Mouse (Mus musculus) layer of hippocampus, postnatal 25 days (tissue): Measurements from ENCODE around the gene Gm17409. TPM values are rescaled to one million over a fixed set of nuclear protein-coding genes. Genes with fewer than 3 reads are reported as not detected.

Experiments used
- DNase-seq, 2 experiments: peaks; one replicate each; pipeline ENCODE4 v3.0.0; 2022; ENCODE audit warnings: mixed read lengths in 2 of 2, low spot score in 1 of 2; ENCODE audit errors: extremely low spot score in 1 of 2
- total RNA-seq, 2 experiments: library from RNA; stranded (reverse); gene quantifications; 2 replicates each; pipeline ENCODE4 v1.2.3; 2021

The Gm17409 gene
- total RNA-seq: not detected

DNA sequence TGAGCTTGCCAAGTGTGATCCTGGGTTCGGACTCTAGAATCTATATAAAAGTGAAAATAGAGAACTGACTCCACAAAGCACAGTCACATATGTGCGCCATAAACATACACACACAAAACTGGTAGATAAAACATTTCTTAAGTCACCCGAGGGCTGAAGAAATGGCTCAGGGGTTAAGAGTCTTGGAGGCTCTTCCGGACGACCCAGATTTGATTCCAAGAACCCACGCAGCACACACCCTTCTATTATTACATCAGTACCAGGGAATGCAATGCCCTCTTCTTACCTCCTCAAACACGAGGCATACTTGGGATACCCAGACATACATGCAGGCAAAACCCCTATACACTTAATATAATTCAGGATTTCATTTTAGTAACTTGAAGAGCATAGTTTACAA lies at the start of gene Gm17409:
Gene Gm17409 (plus strand): TSS at position 301 of the 400 bp plus-strand sequence.
- no peak for DNase-seq

DNA sequence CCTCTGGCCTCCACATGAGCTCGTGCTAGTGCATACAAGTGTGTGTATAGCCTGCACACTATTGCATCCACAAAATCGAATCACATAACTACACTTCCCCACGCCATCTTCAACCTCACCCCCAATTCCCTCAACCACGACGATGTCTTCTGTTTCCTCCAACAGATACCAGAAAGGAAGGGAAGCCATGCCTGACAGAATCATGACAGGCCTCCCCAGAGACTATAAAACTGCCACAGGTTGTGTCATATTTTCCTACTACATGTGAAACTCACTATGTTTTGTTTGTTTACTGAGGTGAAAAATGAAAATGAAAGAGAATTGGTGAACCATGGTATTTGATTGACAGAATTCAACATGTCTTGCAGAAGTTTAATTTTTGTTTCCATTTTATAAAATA lies 46.6 kb upstream of the Gm17409 start:
- no peak for DNase-seq

DNA sequence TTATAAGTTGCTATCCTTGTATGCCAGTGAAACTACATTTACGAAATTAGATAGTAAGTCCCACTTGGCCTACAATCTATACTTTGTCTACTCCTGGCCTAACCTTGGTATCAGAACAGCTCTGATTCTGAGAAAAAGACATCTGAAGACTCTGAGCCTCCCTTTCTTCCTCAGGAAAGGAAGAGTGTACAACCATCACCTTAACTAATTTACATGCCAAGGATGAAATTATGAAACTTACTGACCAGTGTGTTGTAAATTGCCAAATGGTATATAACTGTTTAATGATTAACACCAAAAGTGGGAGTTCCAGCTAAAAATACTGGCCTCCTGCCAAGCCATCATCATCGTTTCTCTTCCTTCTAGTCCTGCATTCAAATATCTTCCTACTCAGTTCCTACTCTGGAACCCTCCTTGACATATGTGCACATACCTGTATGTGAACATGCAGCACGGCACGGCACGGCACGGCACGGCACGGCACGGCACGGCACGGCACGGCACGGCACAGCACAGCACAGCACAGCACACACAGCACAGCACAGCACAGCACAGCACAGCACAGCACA lies 44.4 kb upstream of the Gm17409 start:
- no peak for DNase-seq

DNA sequence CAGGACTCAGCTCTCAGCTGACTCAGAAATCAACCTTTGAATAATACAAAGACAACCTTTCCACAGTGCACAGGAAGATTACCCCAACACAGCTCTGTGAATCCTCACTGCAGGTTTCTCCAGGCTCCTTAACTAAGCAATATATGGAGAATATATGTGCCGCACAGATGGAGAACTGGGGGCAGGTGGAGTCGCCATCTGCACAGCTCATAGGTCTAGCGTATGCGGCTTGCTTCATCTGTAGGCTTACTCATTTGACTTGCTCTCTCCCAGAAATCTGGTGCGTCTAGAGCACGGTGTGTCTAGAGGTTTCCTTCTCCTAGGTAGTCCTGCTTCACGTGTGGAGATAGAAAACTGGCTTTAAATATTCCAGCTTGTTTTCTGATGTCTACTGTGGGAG lies 37.7 kb upstream of the Gm17409 start:
- DNase-seq: peak in 1 of 2 experiments; percentile 33

DNA sequence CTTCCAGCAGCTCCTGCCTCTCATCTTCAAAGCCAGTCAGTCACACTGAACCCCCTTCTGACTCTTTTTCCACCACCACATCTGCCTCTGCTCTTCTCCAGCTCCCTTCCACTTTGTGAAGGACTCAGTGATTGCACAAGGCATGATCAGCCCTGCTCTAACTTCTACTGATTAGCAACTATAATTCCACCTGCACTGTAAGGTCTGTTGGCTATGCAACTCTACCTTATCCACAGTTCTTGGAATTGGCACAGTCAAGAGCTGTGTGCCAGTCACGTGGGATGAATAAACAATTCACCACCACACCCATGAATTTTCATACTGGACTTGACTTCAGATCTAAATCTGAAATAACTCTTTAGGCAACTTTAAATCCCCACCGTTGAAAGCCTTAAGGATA lies 36.6 kb upstream of the Gm17409 start:
- DNase-seq: no peak

DNA sequence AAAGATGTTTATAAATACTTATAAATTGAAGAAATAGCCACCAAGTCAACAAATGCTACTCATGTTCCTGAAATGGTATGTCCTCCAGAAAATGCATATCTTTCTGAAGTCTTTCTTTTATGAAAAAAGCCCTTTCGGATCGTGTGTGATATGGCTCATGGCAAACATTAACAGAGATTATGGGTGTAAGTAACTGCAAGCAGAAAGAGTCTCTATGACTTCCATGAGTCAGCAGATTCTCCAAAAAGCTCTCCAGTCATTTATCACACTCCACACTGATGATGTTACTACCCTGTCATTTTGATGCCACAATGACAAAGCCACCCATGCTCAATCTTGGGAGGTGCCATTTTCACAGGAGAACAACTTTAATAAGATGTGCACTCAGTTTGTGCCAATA lies 35.5 kb upstream of the Gm17409 start:
- DNase-seq: no peak

DNA sequence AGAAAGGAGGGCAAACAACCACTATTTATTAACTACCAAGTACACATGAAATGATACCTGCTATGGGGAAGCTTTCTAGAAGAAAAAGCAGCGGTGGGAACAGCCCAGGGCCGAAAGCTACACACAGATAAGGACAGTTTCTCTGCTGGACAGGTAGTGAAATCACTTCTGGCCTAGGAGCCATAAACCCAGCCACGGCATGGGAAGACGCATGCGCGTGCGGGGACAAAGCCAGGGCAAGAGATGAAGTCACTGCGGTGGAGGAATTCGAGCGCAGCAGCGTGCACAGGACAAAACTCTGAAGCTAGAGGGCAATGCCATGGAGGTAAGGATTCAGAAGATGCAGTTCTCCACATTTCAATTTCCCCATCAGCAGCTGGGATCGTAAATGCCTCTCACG lies 34.4 kb upstream of the Gm17409 start:
- DNase-seq: no peak

DNA sequence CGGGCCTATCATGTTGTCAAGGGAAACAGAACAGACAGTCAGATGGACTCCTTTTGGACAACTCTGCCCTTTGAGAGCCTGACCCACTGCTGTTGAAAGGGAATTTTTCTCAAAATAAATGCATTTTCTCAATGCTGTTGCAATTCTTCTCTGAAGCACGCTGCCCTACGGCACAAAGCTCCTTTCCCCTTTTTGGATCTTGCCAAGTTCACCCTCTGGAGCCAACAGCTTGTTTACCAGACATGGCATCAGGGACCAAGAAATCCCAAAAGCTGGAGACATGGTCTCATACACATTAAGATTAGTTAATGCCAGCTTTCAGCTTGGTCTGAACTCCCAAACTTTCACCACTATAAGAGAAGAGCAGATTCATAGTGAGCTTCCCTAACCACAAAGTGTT lies 33.0 kb upstream of the Gm17409 start:
- no peak for DNase-seq

DNA sequence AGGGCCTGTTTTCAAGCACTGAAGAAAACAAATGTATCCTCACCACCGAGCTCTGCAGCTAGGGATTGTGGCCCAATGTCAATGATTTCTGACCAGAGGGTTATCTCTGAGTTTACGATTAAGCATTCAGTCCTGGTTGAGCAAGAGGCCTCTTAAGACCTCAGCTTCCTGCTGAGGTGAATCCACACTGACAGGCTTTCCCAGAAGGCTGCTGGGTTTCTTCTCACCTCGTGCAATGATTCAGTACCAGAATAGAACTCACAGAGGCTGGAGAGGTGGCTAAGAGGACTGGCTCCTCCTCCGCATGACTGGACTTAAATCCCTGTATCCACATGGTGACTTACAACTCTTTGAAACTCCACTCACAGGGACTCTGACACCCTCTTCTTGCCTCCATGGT lies 26.8 kb upstream of the Gm17409 start:
- no peak for DNase-seq

DNA sequence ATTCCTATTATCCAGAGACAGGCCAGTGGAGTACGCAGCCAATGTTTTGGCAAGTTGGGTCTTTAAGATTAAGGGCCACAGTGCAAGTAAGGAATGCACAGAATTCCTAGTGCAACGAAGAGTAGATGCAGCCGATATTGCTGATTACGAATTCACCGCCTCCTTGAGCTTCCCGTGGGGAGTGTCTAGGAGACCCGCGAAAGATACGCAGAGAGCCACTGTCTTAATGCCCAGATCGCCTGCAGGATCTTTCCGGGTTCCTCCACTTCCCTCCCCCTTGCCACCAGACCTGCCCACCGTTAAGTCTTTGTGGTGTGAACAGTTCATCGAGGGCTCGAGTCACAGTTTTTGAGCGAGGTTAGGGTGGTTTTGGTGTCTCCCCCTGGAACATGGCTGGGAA lies 22.9 kb upstream of the Gm17409 start:
- DNase-seq: no peak

DNA sequence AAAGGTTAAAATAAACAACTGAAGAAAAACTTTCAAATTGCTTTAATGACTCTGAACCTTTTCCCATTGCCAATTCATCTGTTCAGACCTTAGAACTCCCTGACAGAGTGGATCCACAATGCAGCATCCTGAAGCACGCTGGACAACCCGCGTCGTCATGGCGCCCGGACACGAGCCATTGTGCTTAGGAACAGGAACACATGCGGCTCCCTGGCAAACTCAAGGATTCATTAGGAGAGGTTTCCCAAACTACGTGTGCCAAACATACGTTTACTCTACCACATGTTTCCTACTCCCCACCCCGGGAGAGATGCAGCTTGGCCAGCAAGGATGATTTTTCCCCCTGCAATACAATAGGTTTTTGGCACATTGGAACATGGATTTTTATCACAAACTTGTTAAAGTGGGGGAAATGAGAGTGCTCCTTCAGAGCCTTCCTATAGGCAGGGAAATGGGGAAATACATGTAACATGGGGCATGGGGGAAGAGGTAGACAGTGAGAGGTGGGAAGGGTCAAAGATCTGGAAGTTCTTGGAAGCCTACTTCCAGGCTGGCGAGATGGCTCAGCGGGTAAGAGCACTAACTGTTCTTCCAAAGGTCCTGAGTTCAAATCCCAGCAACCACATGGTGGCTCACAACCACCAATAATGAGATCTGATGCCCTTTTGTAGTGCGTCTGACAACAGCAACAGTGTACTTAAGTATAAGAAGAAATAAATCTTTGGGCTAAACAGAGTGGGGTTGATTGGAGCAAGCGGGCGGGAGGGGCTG lies 15.6 kb upstream of the Gm17409 start:
- no peak for DNase-seq

DNA sequence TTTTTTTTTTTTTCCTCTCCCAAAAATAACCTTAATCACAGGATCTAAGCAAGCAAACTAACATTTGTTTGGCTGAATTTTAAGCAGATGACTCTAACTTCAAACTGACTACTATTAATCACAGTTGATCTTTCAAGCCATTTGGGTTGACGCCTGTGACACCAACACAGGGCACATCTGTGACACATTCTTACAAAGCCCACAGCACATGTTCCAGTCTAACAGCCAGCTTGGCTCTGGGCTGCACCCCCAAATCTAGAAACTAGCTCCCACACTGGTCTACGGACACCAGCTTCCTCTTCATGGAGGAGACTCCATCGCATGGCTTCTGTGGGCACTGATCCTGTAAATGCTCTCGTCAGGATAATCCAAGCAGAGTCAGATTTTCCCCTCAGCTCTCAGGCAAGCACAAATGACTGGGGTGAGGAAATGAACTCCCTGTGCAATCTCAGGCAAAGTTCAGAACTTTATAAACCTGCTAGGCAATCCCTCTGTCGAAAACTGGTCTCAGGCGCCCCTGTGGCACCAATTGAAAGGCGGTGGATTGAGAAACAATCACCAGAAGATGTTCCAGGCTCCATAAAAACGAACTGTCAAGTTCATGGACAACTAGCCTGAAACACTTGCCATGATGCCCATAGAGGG lies 13.0 kb upstream of the Gm17409 start:
- DNase-seq: no peak

DNA sequence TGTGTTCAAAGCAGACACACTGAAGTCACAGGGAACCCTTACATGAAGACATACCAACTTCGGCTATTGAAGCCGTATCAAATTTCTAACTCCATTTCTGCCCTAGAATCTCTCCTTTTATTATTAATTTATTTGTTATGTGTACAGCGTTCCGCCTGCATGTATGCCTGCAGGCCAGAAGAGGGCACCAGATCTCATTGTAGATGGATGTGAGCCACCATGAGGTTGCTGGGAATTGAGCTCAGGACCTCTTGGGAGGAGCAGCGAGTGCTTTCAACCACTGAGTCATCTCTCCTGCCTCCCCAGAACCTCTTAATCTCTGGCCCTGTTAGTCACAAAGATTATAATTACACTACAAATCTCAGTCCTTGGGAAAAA lies 12.4 kb upstream of the Gm17409 start:
- DNase-seq: no peak

DNA sequence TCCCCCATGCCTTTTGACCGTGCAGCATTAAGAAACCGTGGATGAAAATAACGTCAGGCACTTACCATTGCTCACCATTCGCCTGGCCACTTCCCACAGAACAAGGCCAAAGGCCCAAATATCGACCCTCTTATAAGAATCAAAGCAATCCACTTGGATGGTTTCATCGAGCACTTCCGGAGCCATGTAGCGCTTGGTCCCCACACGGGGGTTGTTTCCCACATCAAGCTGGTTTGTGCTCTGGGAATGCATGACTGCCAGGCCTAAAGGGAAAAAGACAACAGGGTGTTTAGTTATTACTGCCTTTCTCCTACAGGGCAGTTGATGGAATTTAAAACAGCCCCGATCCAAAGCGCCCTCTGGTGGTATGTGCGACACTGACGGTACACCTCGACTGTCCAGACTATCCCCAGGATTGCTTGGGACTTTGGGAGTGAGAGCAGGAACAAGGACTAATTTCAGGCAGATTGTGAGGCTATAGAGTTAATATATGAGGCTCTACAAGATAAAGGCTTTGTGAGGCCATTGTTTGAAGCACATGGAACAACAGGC lies 11.0 kb upstream of the Gm17409 start:
- peak in 1 of 2 experiments; percentile 77 for DNase-seq

DNA sequence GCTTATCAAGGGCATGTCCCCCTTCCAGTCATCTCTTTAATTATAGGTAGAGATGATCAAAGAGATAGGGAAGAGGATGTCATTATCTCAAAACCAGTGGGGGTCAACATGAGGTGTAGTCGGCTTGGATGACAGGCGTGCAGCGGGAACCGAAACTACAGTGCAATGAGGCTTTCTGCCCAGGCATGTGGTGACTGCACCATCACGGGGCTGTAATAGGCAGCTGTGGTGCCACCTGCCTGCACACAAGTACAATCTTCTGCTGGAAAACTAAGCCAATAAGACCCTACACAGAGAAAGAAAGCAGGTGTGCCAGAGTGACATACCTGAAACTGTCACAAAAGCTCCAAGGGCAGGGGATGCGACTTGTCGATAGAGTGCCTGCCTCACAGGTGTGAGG lies 374 bp downstream of the Gm17409 start:
- no peak for DNase-seq

DNA sequence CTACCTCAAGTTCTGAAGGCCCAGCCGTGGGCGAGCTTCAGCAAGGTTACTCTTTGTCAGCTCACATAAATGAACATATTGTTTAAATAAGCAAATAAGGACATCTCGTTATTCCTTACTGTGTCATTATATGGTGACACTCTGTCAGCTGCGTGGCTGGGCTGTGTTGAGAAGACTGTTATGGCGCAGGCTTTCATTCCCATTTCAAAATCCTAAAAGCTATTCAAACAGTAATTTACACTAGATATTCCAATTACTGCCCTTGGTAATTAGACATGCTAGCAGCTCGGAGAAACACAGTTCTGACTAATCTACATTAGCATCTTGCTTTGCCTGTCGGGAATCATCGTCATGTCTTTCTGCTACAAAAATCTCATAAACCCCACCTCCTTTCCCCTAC lies 5.7 kb downstream of the Gm17409 start:
- no peak for DNase-seq

DNA sequence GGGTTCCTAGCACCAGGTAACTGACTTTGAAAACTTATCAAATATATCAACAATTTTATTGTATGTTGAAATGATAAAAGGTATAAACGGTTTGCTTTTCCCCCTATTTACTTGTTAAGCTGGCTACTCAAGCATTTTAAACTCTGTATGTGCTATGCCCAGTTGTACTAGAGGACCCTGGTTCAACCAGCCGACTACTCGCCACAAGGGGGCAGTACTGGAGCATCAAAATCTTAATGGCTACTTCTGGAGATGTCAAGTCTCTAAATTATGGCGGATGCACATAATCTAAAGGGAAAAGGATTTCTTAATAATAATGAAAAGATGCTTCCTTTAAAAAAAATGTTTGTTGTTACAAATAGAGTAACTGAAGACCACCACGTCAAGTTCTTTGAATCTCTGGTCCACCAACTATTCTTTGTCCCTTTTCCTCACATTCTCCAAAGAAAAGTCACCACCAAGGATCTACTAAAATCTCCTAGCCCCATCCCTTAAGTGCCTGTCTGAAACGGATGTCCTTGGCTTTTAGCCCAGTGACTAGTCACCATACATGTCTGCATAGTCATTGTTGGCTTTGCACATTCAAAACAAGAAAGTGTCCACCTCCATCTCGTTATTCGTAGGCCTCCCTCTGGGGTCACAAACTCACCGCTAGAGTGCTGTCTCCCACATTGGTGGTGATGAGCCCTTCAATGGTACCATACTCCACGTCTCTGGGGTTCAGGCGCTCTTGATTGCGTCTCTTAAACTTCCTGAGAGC lies 7.2 kb downstream of the Gm17409 start:
- peak; percentile 70 to 92 for DNase-seq

DNA sequence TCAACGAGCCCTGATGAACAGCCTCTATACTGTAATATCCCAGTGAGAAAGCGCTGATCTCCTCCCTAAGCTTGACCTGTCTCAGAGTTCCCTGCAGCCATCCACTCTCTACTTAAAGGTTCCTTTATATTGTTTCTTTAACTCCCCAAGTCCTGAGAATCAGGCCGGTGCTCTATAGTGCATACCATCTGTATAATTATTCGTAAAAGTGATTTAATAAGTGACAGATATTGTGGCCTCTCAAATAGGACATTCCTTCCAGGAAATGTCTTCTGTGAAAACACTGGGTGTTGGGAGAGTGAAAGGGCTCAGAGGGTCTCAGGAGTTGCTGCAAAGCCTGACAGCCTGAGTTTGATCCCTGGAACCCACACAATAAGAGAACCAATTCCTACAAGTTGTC lies 8.2 kb downstream of the Gm17409 start:
- DNase-seq: no peak

DNA sequence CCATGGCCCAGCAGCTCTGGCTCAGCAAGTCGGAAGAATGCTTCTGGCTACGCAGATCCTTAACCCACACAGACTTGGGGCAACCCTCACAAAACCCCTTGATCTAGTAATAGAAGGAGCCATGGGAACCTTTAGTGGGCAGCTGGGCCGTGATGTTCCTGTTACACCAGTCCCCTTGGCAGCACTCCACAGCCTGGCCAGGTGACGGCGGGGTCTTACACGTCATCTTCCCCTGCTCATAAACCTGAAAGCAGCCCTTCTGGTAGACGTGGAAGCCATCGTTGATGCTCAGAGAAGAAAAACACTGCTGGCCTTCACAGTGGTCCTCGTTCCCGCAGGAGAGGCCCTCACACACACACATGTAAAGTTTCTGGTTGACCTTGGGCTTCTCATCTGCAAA lies 9.6 kb downstream of the Gm17409 start:
- DNase-seq: no peak

DNA sequence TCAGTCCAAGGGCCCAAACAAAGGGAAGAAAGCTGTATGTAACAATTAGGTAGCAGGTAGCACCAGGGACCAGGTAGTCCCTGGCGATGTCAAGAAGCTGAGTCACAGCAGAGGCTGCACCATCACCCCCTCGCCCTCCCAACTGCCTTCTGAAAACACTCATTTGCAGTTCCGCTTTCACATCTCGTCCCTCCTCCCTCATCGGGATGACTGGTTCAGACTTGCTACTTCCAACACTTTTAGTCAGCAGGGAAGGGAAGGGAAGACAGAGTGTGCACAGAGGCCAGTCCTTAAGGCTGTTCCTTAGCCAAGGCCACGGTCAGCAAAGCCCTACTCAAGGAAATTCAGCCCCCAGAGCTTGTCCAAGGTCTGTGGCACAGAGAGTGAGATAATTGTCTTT lies 10.8 kb downstream of the Gm17409 start:
- DNase-seq: no peak
